Mouse (Mus musculus) lung, postnatal 0 days (tissue): Measurements from ENCODE around the gene Wdtc1. TPM values are rescaled to one million over a fixed set of nuclear protein-coding genes. Genes with fewer than 3 reads are reported as not detected.

Experiments used
- ATAC-seq: fragments of 200-750 bp; cut with Nextera tagmentation; 2 replicates; pipeline ENCODE4 v1.8.0; 2017; ENCODE audit warnings: moderate library complexity
- DNase-seq: peaks from one replicate; pipeline ENCODE4 v3.0.0-alpha.2; 2016; ENCODE audit warnings: low spot score
- H3K27ac ChIP-seq: fragments of 300-500 bp; sonication (generic); 2 replicates; pipeline ENCODE4 v1.5.1; 2014; ENCODE audit warnings: antibody characterized with exemption, mild to moderate bottlenecking, low read length, mixed read lengths
- H3K27me3 ChIP-seq: fragments of 300-500 bp; sonication (generic); replicated peaks from 2 replicates; pipeline ENCODE4 v1.6.1; 2014; ENCODE audit warnings: low read length, mixed read lengths; ENCODE audit not compliant: insufficient read depth
- H3K36me3 ChIP-seq: fragments of 300-500 bp; sonication (generic); 2 replicates; pipeline ENCODE4 v1.6.1; 2014; ENCODE audit warnings: low read length, mixed read lengths; ENCODE audit not compliant: insufficient read depth
- H3K4me1 ChIP-seq: fragments of 300-500 bp; sonication (generic); 2 replicates; pipeline ENCODE4 v1.6.1; 2014; ENCODE audit warnings: antibody characterized with exemption, low read depth, low read length, mixed read lengths; ENCODE audit not compliant: insufficient read depth
- H3K4me2 ChIP-seq: fragments of 300-500 bp; sonication (generic); replicated peaks from 2 replicates; pipeline ENCODE4 v1.6.1; 2014; ENCODE audit warnings: low read depth, mild to moderate bottlenecking, low read length, moderate library complexity, mixed read lengths
- H3K4me3 ChIP-seq: fragments of 300-500 bp; sonication (generic); 2 replicates; pipeline ENCODE4 v1.5.1; 2014; ENCODE audit warnings: low read depth, low read length
- H3K9ac ChIP-seq: fragments of 300-500 bp; sonication (generic); replicated peaks from 2 replicates; pipeline ENCODE4 v1.6.1; 2014; ENCODE audit warnings: low read depth, mild to moderate bottlenecking
- H3K9me3 ChIP-seq: fragments of 300-500 bp; sonication (generic); 2 replicates; pipeline ENCODE4 v1.6.1; 2016; ENCODE audit warnings: low read length, mixed read lengths
- CTCF ChIP-seq: IDR thresholded peaks from 2 replicates; pipeline ENCODE4 v1.5.1; 2016; ENCODE audit warnings: antibody characterized with exemption, mild to moderate bottlenecking
- EP300 ChIP-seq: IDR thresholded peaks from 2 replicates; pipeline ENCODE4 v1.6.1; 2016; ENCODE audit warnings: antibody characterized with exemption, mild to moderate bottlenecking, control low read depth
- WGBS: fragments of 180-500 bp; shearing (Covaris S2); extraction: QIAGEN DNeasy Blood & Tissue Kit; methylation state at CpG from one replicate; pipeline ENCODE4 v1.1.7; 2014; 5-methylcytosine and 5-hydroxymethylcytosine counted together
- polyA plus RNA-seq: library from polyadenylated mRNA; unstranded; fragments of >200 nt; fragmentation: Nextera tagmentation; extraction: Ambion mirVana; gene quantifications from 2 replicates; pipeline ENCODE4 v1.2.1, GENCODE M21; 2015

The Wdtc1 gene
- polyA plus RNA-seq, 1 experiment from 2014 or later, result 9.9 TPM

GRCm38 (mm10) chr4:133370298-133371274 lies 17.3 kb upstream of the Wdtc1 start:
- peak overlapping the region; percentile 86 for H3K27ac ChIP-seq

GRCm38 (mm10) chr4:133369553-133370297 lies 16.4 kb upstream of the Wdtc1 start, which contains the start of gene Slc9a1:
TSS of gene Slc9a1 (plus strand) at chr4:133369706.
- Histone ChIP-seq H3K9ac (peak within 1 kb of the TSS; percentile 87), H3K4me1 (peaks cover 24% of the 10 kb centered on the region), H3K4me3 (peak within 1 kb of the TSS; percentile 92), H3K9me3 (no peaks in the 10 kb centered on the region), H3K4me2 (peak within 1 kb of the TSS; percentile 84), H3K36me3 (no peaks in the 10 kb centered on the region), H3K27me3 (no peaks in the 10 kb centered on the region), H3K27ac (peak within 1 kb of the TSS; percentile 86)
- ATAC-seq (peak; percentile 98), DNase-seq (peak; percentile 93)
- WGBS, result under 1% methylated on average over 37 of the region's 40 CpGs
- TF ChIP-seq CTCF (peak; percentile 89), EP300 (no peak)

More at GRCm38 (mm10) chr4:133370298-133371274, 17.3 kb upstream of the Wdtc1 start:
- no peak for DNase-seq
- Histone ChIP-seq H3K27me3 (no peaks in the 10 kb centered on the region), H3K4me1 (peaks cover 24% of the 10 kb centered on the region), H3K36me3 (no peaks in the 10 kb centered on the region), H3K9ac (peak overlapping the region; percentile 87), H3K4me3 (peak overlapping the region; percentile 92), H3K9me3 (no peaks in the 10 kb centered on the region), H3K4me2 (peak overlapping the region; percentile 84)
- no peak for ATAC-seq
- 52% methylated on average over 22 of the region's 22 CpGs for whole genome bisulfite sequencing
- TF ChIP-seq CTCF (no peak), EP300 (no peak)

GRCm38 (mm10) chr4:133354641-133355040 lies 1.4 kb upstream of the Wdtc1 start:
- DNase-seq (no peak), ATAC-seq (no peak)
- Histone ChIP-seq H3K4me1 (no peaks in the 10 kb centered on the region), H3K27ac (no peak overlapping the region), H3K9ac (no peak overlapping the region), H3K27me3 (no peaks in the 10 kb centered on the region), H3K36me3 (no peaks in the 10 kb centered on the region), H3K9me3 (no peaks in the 10 kb centered on the region), H3K4me2 (no peak overlapping the region), H3K4me3 (no peak overlapping the region)
- no peak for TF ChIP-seq CTCF
- no peak for TF ChIP-seq EP300
- WGBS, result 91% methylated on average over 6 of the region's 6 CpGs

- Histone ChIP-seq H3K4me3 (no peak overlapping the region), H3K9ac (no peak overlapping the region), H3K4me2 (no peak overlapping the region), H3K27ac (no peak overlapping the region), H3K9me3 (no peaks in the 10 kb centered on the region), H3K27me3 (no peaks in the 10 kb centered on the region), H3K36me3 (no peaks in the 10 kb centered on the region), H3K4me1 (no peaks in the 10 kb centered on the region)
- no peak for ATAC-seq
- no peak for TF ChIP-seq EP300
- TF ChIP-seq CTCF, result no peak
- DNase-seq, result no peak
- 68% methylated on average over 10 of the region's 10 CpGs for WGBS
Measured at GRCm38 (mm10) chr4:133352797-133353196, 484 bp downstream of the Wdtc1 start.

GRCm38 (mm10) chr4:133348051-133348775 lies 5.1 kb downstream of the Wdtc1 start:
- Histone ChIP-seq H3K9me3 (no peaks in the 10 kb centered on the region), H3K4me1 (no peaks in the 10 kb centered on the region), H3K27me3 (no peaks in the 10 kb centered on the region), H3K27ac (no peak overlapping the region), H3K4me2 (no peak overlapping the region), H3K36me3 (no peaks in the 10 kb centered on the region), H3K4me3 (no peak overlapping the region), H3K9ac (no peak overlapping the region)
- no peak for ATAC-seq
- WGBS, result 79% methylated on average over 5 of the region's 5 CpGs
- DNase-seq, result no peak
- TF ChIP-seq EP300, result no peak
- no peak for TF ChIP-seq CTCF
